Mouse (Mus musculus) myocyte (in vitro differentiated cells): Measurements from ENCODE around the gene Tor3a.

Source experiments
- CEBPB ChIP-seq: IDR thresholded peaks from 2 replicates; pipeline ENCODE4 v1.6.1; 2011; ENCODE audit warnings: mild to moderate bottlenecking, moderate library complexity; ENCODE audit not compliant: poor library complexity, insufficient read depth, severe bottlenecking
- E2F4 ChIP-seq: IDR thresholded peaks from one replicate; pipeline ENCODE4 v1.6.1; 2011; ENCODE audit warnings: mild to moderate bottlenecking, control low read depth, moderate library complexity; ENCODE audit not compliant: insufficient read depth
- MAX ChIP-seq: IDR thresholded peaks from one replicate; pipeline ENCODE4 v1.6.1; 2011; ENCODE audit warnings: low read depth, mild to moderate bottlenecking, control low read depth
- MYOD1 ChIP-seq, 3 experiments: IDR thresholded peaks; one replicate each; pipeline ENCODE4 v1.6.1; 2011; ENCODE audit warnings: control low read depth in 2 of 3, low read depth in 2 of 3, mild to moderate bottlenecking in 2 of 3, moderate library complexity in 1 of 3; ENCODE audit not compliant: insufficient read length in 2 of 3, control insufficient read depth in 1 of 3
- POLR2A ChIP-seq: IDR thresholded peaks from one replicate; pipeline ENCODE4 v1.6.1; 2011; ENCODE audit warnings: low read depth, mild to moderate bottlenecking, control low read depth, moderate library complexity; ENCODE audit not compliant: insufficient read length
- TCF12 ChIP-seq: IDR thresholded peaks from one replicate; pipeline ENCODE4 v1.6.1; 2011; ENCODE audit warnings: mild to moderate bottlenecking, control low read depth; ENCODE audit not compliant: poor library complexity, insufficient read depth, severe bottlenecking
- USF1 ChIP-seq: IDR thresholded peaks from one replicate; pipeline ENCODE4 v1.6.1; 2011; ENCODE audit warnings: low read depth, mild to moderate bottlenecking, control low read depth, moderate library complexity

- TF ChIP-seq E2F4 (no peak), MYOD1 (IDR thresholded peaks at IDR 0.05; ENCODE audit: control insufficient read depth in 1 of 3, insufficient read length in 2 of 3, low read depth in 2 of 3) (no peak), POLR2A (no peak), USF1 (no peak), CEBPB (no peak), MAX (no peak), TCF12 (no peak)
These were observed 521 bp downstream of the Tor3a start for GRCm38 (mm10) chr1:156673476-156674194.
